Mouse (Mus musculus) kidney, embryonic 14.5 days (tissue): ENCODE results near the gene Mfsd6. TPM values are rescaled to one million over a fixed set of nuclear protein-coding genes. Genes with fewer than 3 reads are reported as not detected.
A peak's percentile ranks its signal among the peaks of the same experiment; 100 is the strongest.

ENCODE experiments used
- ATAC-seq: fragments of 200-750 bp; cut with Nextera tagmentation; 2 replicates; pipeline ENCODE4 v1.8.0; 2017; ENCODE audit warnings: moderate number of reproducible peaks, mild to moderate bottlenecking, moderate TSS enrichment, moderate library complexity; ENCODE audit not compliant: low FRiP score, low TSS enrichment
- H3K27ac ChIP-seq: fragments of 300-500 bp; sonication (generic); 2 replicates; pipeline ENCODE4 v1.5.1; 2014; ENCODE audit warnings: low read depth, mild to moderate bottlenecking, low read length, moderate library complexity, mixed read lengths
- H3K27me3 ChIP-seq: fragments of 300-500 bp; sonication (generic); 2 replicates; pipeline ENCODE4 v1.6.1; 2014; ENCODE audit warnings: mild to moderate bottlenecking, low read length; ENCODE audit not compliant: control insufficient read depth, insufficient read depth
- H3K36me3 ChIP-seq: fragments of 300-500 bp; sonication (generic); 2 replicates; pipeline ENCODE4 v1.6.1; 2014; ENCODE audit warnings: low read length, mixed read lengths; ENCODE audit not compliant: control insufficient read depth, insufficient read depth
- H3K4me1 ChIP-seq: fragments of 300-500 bp; sonication (generic); 2 replicates; pipeline ENCODE4 v1.6.1; 2014; ENCODE audit warnings: low read length, mixed read lengths; ENCODE audit not compliant: control insufficient read depth, insufficient read depth
- H3K4me2 ChIP-seq: fragments of 300-500 bp; sonication (generic); replicated peaks from 2 replicates; pipeline ENCODE4 v1.6.1; 2014; ENCODE audit warnings: low read depth, mild to moderate bottlenecking, low read length
- H3K4me3 ChIP-seq: fragments of 300-500 bp; sonication (generic); 2 replicates; pipeline ENCODE4 v1.5.1; 2014; ENCODE audit warnings: mild to moderate bottlenecking, low read length
- H3K9ac ChIP-seq: fragments of 300-500 bp; sonication (generic); 2 replicates; pipeline ENCODE4 v1.6.1; 2014; ENCODE audit warnings: low read depth, mild to moderate bottlenecking, low read length, moderate library complexity
- H3K9me3 ChIP-seq: fragments of 300-500 bp; sonication (generic); 2 replicates; pipeline ENCODE4 v1.6.1; 2016; ENCODE audit warnings: low read length; ENCODE audit not compliant: control insufficient read depth
- WGBS: fragments of 180-500 bp; shearing (Covaris S2); extraction: QIAGEN DNeasy Blood & Tissue Kit; methylation state at CpG from one replicate; pipeline ENCODE4 v1.1.7; 2014; 5-methylcytosine and 5-hydroxymethylcytosine counted together
- polyA plus RNA-seq: library from polyadenylated mRNA; unstranded; fragments of >200 nt; fragmentation: Nextera tagmentation; extraction: Ambion mirVana; gene quantifications from 2 replicates; pipeline ENCODE4 v1.2.1, GENCODE M21; 2014

Gene Mfsd6
- polyA plus RNA-seq = 3.0 and 4.3 TPM in 2 replicates

- WGBS = 1% methylated on average over 44 of the region's 63 CpGs
- Histone ChIP-seq H3K27ac (peak within 1 kb of the TSS; percentile 42; the same call in 1 of the 2 replicates), H3K9ac (peak within 1 kb of the TSS; percentile 74), H3K4me3 (peak within 1 kb of the TSS; percentile 85), H3K27me3 (peaks cover 7% of the 10 kb centered on the region; the same call in 1 of the 2 replicates), H3K4me2 (peak within 1 kb of the TSS; percentile 98), H3K4me1 (no peaks in the 10 kb centered on the region), H3K9me3 (no peaks in the 10 kb centered on the region), H3K36me3 (no peaks in the 10 kb centered on the region)
- ATAC-seq = peak; percentile 84
Measured at GRCm38 (mm10) chr1:52727056-52727900, at the start of gene Mfsd6. TSS of gene Mfsd6 (minus strand) at chr1:52727462.

GRCm38 (mm10) chr1:52765176-52766111 lies 38.2 kb upstream of the Mfsd6 start:
- H3K9ac ChIP-seq = no peak overlapping the region
- H3K9me3 ChIP-seq = no peaks in the 10 kb centered on the region
- no peak overlapping the region for H3K27ac ChIP-seq
- no peaks in the 10 kb centered on the region for H3K36me3 ChIP-seq
- H3K4me3 ChIP-seq = no peak overlapping the region
- ATAC-seq = no peak
- H3K4me1 ChIP-seq = no peaks in the 10 kb centered on the region
- H3K4me2 ChIP-seq = no peak overlapping the region
- 71% methylated on average over 7 of the region's 7 CpGs for WGBS
- H3K27me3 ChIP-seq = no peaks in the 10 kb centered on the region

GRCm38 (mm10) chr1:52763894-52764809 lies 36.9 kb upstream of the Mfsd6 start:
- H3K9ac ChIP-seq = no peak overlapping the region
- no peak overlapping the region for H3K4me2 ChIP-seq
- ATAC-seq = no peak
- H3K27me3 ChIP-seq = no peaks in the 10 kb centered on the region
- no peak overlapping the region for H3K27ac ChIP-seq
- 65% methylated on average over 4 of the region's 4 CpGs for WGBS
- no peaks in the 10 kb centered on the region for H3K4me1 ChIP-seq
- no peak overlapping the region for H3K4me3 ChIP-seq
- no peaks in the 10 kb centered on the region for H3K9me3 ChIP-seq
- H3K36me3 ChIP-seq = no peaks in the 10 kb centered on the region

- Histone ChIP-seq H3K4me3 (no peak overlapping the region), H3K36me3 (no peaks in the 10 kb centered on the region), H3K27me3 (no peaks in the 10 kb centered on the region), H3K4me2 (no peak overlapping the region), H3K4me1 (no peaks in the 10 kb centered on the region), H3K27ac (no peak overlapping the region), H3K9ac (no peak overlapping the region), H3K9me3 (no peaks in the 10 kb centered on the region)
- WGBS = 63% methylated on average over 1 of the region's 1 CpGs
- ATAC-seq = no peak
Measured at GRCm38 (mm10) chr1:52758174-52758573, 30.9 kb upstream of the Mfsd6 start.

GRCm38 (mm10) chr1:52754331-52754730 lies 27.1 kb upstream of the Mfsd6 start:
- WGBS = 100% methylated on average over 1 of the region's 1 CpGs
- H3K4me1 ChIP-seq = no peaks in the 10 kb centered on the region

GRCm38 (mm10) chr1:52753828-52754227 lies 26.6 kb upstream of the Mfsd6 start:
- no peaks in the 10 kb centered on the region for H3K9me3 ChIP-seq
- no peaks in the 10 kb centered on the region for H3K27me3 ChIP-seq
- no peak for ATAC-seq
- no peak overlapping the region for H3K4me2 ChIP-seq
- no peak overlapping the region for H3K27ac ChIP-seq
- no peak overlapping the region for H3K9ac ChIP-seq
- 91% methylated on average over 2 of the region's 2 CpGs for WGBS
- no peak overlapping the region for H3K4me3 ChIP-seq
- no peaks in the 10 kb centered on the region for H3K36me3 ChIP-seq
- no peaks in the 10 kb centered on the region for H3K4me1 ChIP-seq

More at GRCm38 (mm10) chr1:52754331-52754730, 27.1 kb upstream of the Mfsd6 start:
- ATAC-seq = no peak
- Histone ChIP-seq H3K9me3 (no peaks in the 10 kb centered on the region), H3K4me3 (no peak overlapping the region), H3K9ac (no peak overlapping the region), H3K36me3 (no peaks in the 10 kb centered on the region), H3K4me2 (no peak overlapping the region), H3K27ac (no peak overlapping the region), H3K27me3 (no peaks in the 10 kb centered on the region)

- WGBS = 77% methylated on average over 3 of the region's 3 CpGs
- H3K36me3 ChIP-seq = no peaks in the 10 kb centered on the region
Measured at GRCm38 (mm10) chr1:52752706-52753105, 25.4 kb upstream of the Mfsd6 start.

GRCm38 (mm10) chr1:52751634-52752033 lies 24.4 kb upstream of the Mfsd6 start:
- H3K4me3 ChIP-seq = no peak overlapping the region
- no peak overlapping the region for H3K9ac ChIP-seq
- H3K27ac ChIP-seq = no peak overlapping the region
- H3K36me3 ChIP-seq = no peaks in the 10 kb centered on the region
- no peak for ATAC-seq
- H3K4me2 ChIP-seq = no peak overlapping the region
- 75% methylated on average over 1 of the region's 1 CpGs for WGBS
- no peaks in the 10 kb centered on the region for H3K27me3 ChIP-seq
- no peaks in the 10 kb centered on the region for H3K4me1 ChIP-seq
- no peaks in the 10 kb centered on the region for H3K9me3 ChIP-seq

More at GRCm38 (mm10) chr1:52752706-52753105, 25.4 kb upstream of the Mfsd6 start:
- no peak for ATAC-seq
- no peak overlapping the region for H3K4me2 ChIP-seq
- no peaks in the 10 kb centered on the region for H3K9me3 ChIP-seq
- H3K9ac ChIP-seq = no peak overlapping the region
- H3K27ac ChIP-seq = no peak overlapping the region
- no peak overlapping the region for H3K4me3 ChIP-seq
- H3K27me3 ChIP-seq = no peaks in the 10 kb centered on the region
- no peaks in the 10 kb centered on the region for H3K4me1 ChIP-seq
